Mouse (Mus musculus): ENCODE data around the gene Ezh1.

GRCm38 (mm10) chr11:101195571-101195970 lies 30.7 kb downstream of the Ezh1 start:
- TF ChIP-seq CTCF (conservative IDR thresholded peaks at IDR 0.05; ENCODE audit: low read length) (no peak), NANOG (IDR thresholded peaks at IDR 0.05; ENCODE audit: borderline replicate concordance, low read length) (no peak), POU5F1 (IDR thresholded peaks at IDR 0.05; ENCODE audit: borderline replicate concordance, low read length) (no peak)
